12 mouse cellular contexts compared by ENCODE assay signal in genomic region chr4:135287975-135288374, GRCm38 (mm10). TPM values are rescaled to one million over a fixed set of nuclear protein-coding genes. Genes with fewer than 3 reads are reported as not detected.
DNase-seq lines count a peak whose midpoint lies in the region; ATAC-seq and TF ChIP-seq lines count a peak whose summit lies in the region.
"Had no signal": no experiment of that assay in that cellular context is flagged by ENCODE, and none has a peak within 500 bp of the region (broad histone marks: within the 10 kb centered on the region; RNA-seq: fewer than 3 reads in every experiment).

No protein-coding gene starts in this region.

- H3K36me3 ChIP-seq in lung, embryonic 14.5 days (ENCODE audit: insufficient read depth): no peaks in the 10 kb centered on the region
- no peaks in the 10 kb centered on the region for H3K36me3 ChIP-seq in intestine, embryonic 15.5 days
- H3K36me3 ChIP-seq in forebrain, postnatal 0 days (ENCODE audit: insufficient read depth): no peaks in the 10 kb centered on the region
- H3K36me3 ChIP-seq: limb, embryonic 13.5 days had no signal

- no peak overlapping the region for H3K9ac ChIP-seq in lung, embryonic 14.5 days
- H3K9ac ChIP-seq in intestine, embryonic 15.5 days: no peak overlapping the region
- no peak overlapping the region for H3K9ac ChIP-seq in forebrain, postnatal 0 days
- H3K9ac ChIP-seq: limb, embryonic 13.5 days had no signal

- DNase-seq in lung, embryonic 14.5 days: no peak
- DNase-seq in lung, postnatal 4 days: no peak
- DNase-seq in urinary bladder, postnatal 25 days (ENCODE audit: low spot score): no peak
- no peak for DNase-seq in cerebellum, adult 9-10 months
- DNase-seq in forebrain, postnatal 0 days: no peak
- DNase-seq: kidney, adult 8-10 months; right cerebral cortex, postnatal 25 days; thymus, postnatal 36 days had no signal

- 25% methylated on average over 3 of the region's 3 CpGs for WGBS in lung, embryonic 14.5 days
- WGBS in intestine, embryonic 15.5 days: 37% methylated on average over 3 of the region's 3 CpGs
- WGBS in forebrain, postnatal 0 days: 83% methylated on average over 3 of the region's 3 CpGs

- H3K4me1 ChIP-seq in lung, embryonic 14.5 days (ENCODE audit: insufficient read depth): peaks cover 27% of the 10 kb centered on the region
- peaks cover 22% of the 10 kb centered on the region for H3K4me1 ChIP-seq in brown adipose tissue, adult 24 weeks (ENCODE audit: control insufficient read depth, insufficient read depth, insufficient read length, low read length)
- H3K4me1 ChIP-seq in intestine, embryonic 15.5 days (replicated peaks): peaks cover 36% of the 10 kb centered on the region
- no peaks in the 10 kb centered on the region for H3K4me1 ChIP-seq in forebrain, postnatal 0 days (ENCODE audit: insufficient read depth)

- H3K4me2 ChIP-seq in lung, embryonic 14.5 days: peak overlapping the region; percentile 12; the same call in 1 of the 2 replicates
- no peak overlapping the region for H3K4me2 ChIP-seq in intestine, embryonic 15.5 days (replicated peaks)
- no peak overlapping the region for H3K4me2 ChIP-seq in forebrain, postnatal 0 days (ENCODE audit: low read depth)
- H3K4me2 ChIP-seq: limb, embryonic 13.5 days had no signal

- H3K27me3 ChIP-seq in lung, embryonic 14.5 days (ENCODE audit: insufficient read depth, low read length): no peaks in the 10 kb centered on the region
- no peaks in the 10 kb centered on the region for H3K27me3 ChIP-seq in intestine, embryonic 15.5 days (replicated peaks)
- H3K27me3 ChIP-seq in forebrain, postnatal 0 days (ENCODE audit: insufficient read depth, low read length): no peaks in the 10 kb centered on the region
- H3K27me3 ChIP-seq: limb, embryonic 13.5 days had no signal

- no peak overlapping the region for H3K4me3 ChIP-seq in lung, embryonic 14.5 days (ENCODE audit: low read depth, low read length)
- no peak overlapping the region for H3K4me3 ChIP-seq in brown adipose tissue, adult 24 weeks (ENCODE audit: insufficient read depth, low read depth, low read length)
- no peak overlapping the region for H3K4me3 ChIP-seq in intestine, embryonic 15.5 days (replicated peaks)
- no peak overlapping the region for H3K4me3 ChIP-seq in forebrain, postnatal 0 days (ENCODE audit: low read depth, low read length)
- H3K4me3 ChIP-seq: limb, embryonic 13.5 days had no signal

- no peak for TF ChIP-seq CTCF in lung, embryonic 14.5 days (IDR thresholded peaks at IDR 0.05; ENCODE audit: low read depth)
- TF ChIP-seq CTCF in forebrain, postnatal 0 days (IDR thresholded peaks at IDR 0.05; ENCODE audit: low read depth): no peak

- peak overlapping the region; percentile 76; the same call in 1 of the 2 replicates for H3K27ac ChIP-seq in lung, embryonic 14.5 days (ENCODE audit: low read depth)
- H3K27ac ChIP-seq in brown adipose tissue, adult 24 weeks (replicated peaks; ENCODE audit: low read depth, low read length): peak overlapping the region; percentile 87; the same call in 1 of the 2 replicates
- peak overlapping the region; percentile 51 for H3K27ac ChIP-seq in intestine, embryonic 15.5 days
- H3K27ac ChIP-seq in forebrain, postnatal 0 days (ENCODE audit: low read depth, low read length): no peak overlapping the region
- H3K27ac ChIP-seq: limb, embryonic 13.5 days had no signal

- ATAC-seq in lung, embryonic 14.5 days (ENCODE audit: insufficient read depth): no peak
- peak; percentile 68 for ATAC-seq in intestine, embryonic 15.5 days
- ATAC-seq in megakaryocyte progenitor cell, adult 5-6 weeks (replicated peaks; ENCODE audit: poor library complexity): peak; percentile 83
- no peak for ATAC-seq in forebrain, postnatal 0 days

- no peaks in the 10 kb centered on the region for H3K9me3 ChIP-seq in lung, embryonic 14.5 days (ENCODE audit: low read depth, low read length)
- no peaks in the 10 kb centered on the region for H3K9me3 ChIP-seq in intestine, embryonic 15.5 days
- H3K9me3 ChIP-seq in forebrain, postnatal 0 days (ENCODE audit: low read length): no peaks in the 10 kb centered on the region
- H3K9me3 ChIP-seq: limb, embryonic 13.5 days had no signal

RNA-seq across cellular contexts. Expression of gene Clic4, which starts 15.4 kb away (rescaled TPM):
- polyA plus RNA-seq in lung, embryonic 14.5 days (2014; fragmentation: Nextera tagmentation; extraction: Ambion mirVana): 128 and 133 TPM in 2 replicates
- polyA plus RNA-seq in brown adipose tissue, adult 24 weeks (2012; ENCODE audit: insufficient read depth, insufficient read length, missing spikeins): 112 and 125 TPM in 2 replicates
- polyA plus RNA-seq in intestine, embryonic 15.5 days (2015; fragmentation: Nextera tagmentation; extraction: Ambion mirVana): 126 and 135 TPM in 2 replicates
- total RNA-seq in megakaryocyte progenitor cell, adult 5-6 weeks (2015): 28.2 and 34.1 TPM in 2 replicates
- 29.9 and 35.1 TPM in 2 replicates for total RNA-seq in megakaryocyte progenitor cell, adult 5-6 weeks (2017)
- 44.0 and 65.2 TPM in 2 replicates for total RNA-seq in forebrain, postnatal 0 days (2014; rRNA removed)
- 34.5 and 41.5 TPM in 2 replicates for polyA plus RNA-seq in forebrain, postnatal 0 days (2015; fragmentation: Nextera tagmentation; extraction: Ambion mirVana)

Comparison
In these comparisons a context has a peak if more than half of its experiments do, and no peak if none do; other contexts are left out.
1. ATAC-seq: peak in intestine, embryonic 15.5 days (single experiment) and megakaryocyte progenitor cell, adult 5-6 weeks (single experiment); none in lung, embryonic 14.5 days (single experiment) and forebrain, postnatal 0 days (single experiment).